Mouse (Mus musculus) heart, postnatal 14 days (tissue): ENCODE data around the gene Arpp21. TPM values are rescaled to one million over a fixed set of nuclear protein-coding genes. Genes with fewer than 3 reads are reported as not detected.

ENCODE experiments used
- DNase-seq, 2 experiments: peaks; one replicate each; pipeline ENCODE4 v3.0.0; 2021 to 2022
- intact Hi-C: fragments of 180-260 bp; cut with DNase I; formaldehyde crosslinking; loops from one replicate; pipeline ENCODE4 v1.15.1; 2025
- total RNA-seq, 2 experiments: library from RNA; stranded (reverse); gene quantifications; 2 replicates each; pipeline ENCODE4 v1.2.3; 2021

Arpp21 gene
- total RNA-seq, 2 experiments from 2014 or later: 3.6 to 9.1 TPM

- no peak for DNase-seq
- intact Hi-C loops: no loop called here
Observed at GRCm38 (mm10) chr9:112119106-112119433, 116.7 kb downstream of the Arpp21 start.

GRCm38 (mm10) chr9:112118411-112119105, 117.2 kb downstream of the Arpp21 start:
- intact Hi-C loops: no loop called here
- peak; percentile 8 to 21 for DNase-seq

- no peak for DNase-seq
- intact Hi-C loops: no loop called here
Observed at GRCm38 (mm10) chr9:112117632-112118410, 117.9 kb downstream of the Arpp21 start.

GRCm38 (mm10) chr9:112111610-112112009, 124.1 kb downstream of the Arpp21 start:
- intact Hi-C loops: no loop called here
- DNase-seq: no peak

GRCm38 (mm10) chr9:112102852-112103192, 132.9 kb downstream of the Arpp21 start:
- intact Hi-C loops: no loop called here
- DNase-seq: no peak

GRCm38 (mm10) chr9:112102155-112102851, 133.4 kb downstream of the Arpp21 start:
- intact Hi-C loops: no loop called here
- peak; percentile 11 to 34 for DNase-seq

- no peak for DNase-seq
- intact Hi-C loops: no loop called here
Observed at GRCm38 (mm10) chr9:112100841-112101595, 134.7 kb downstream of the Arpp21 start.

GRCm38 (mm10) chr9:112098267-112098666, 137.5 kb downstream of the Arpp21 start:
- intact Hi-C loops: no loop called here
- DNase-seq: no peak

GRCm38 (mm10) chr9:112095708-112096107, 140.0 kb downstream of the Arpp21 start:
- intact Hi-C loops: no loop called here
- DNase-seq: no peak

GRCm38 (mm10) chr9:112095198-112095597, 140.5 kb downstream of the Arpp21 start:
- intact Hi-C loops: no loop called here
- no peak for DNase-seq

- no peak for DNase-seq
Observed at GRCm38 (mm10) chr9:112078903-112079302, 156.8 kb downstream of the Arpp21 start.

GRCm38 (mm10) chr9:112078453-112078852, 157.3 kb downstream of the Arpp21 start:
- intact Hi-C loops: no loop called here
- no peak for DNase-seq

More at GRCm38 (mm10) chr9:112078903-112079302, 156.8 kb downstream of the Arpp21 start:
- intact Hi-C loops: no loop called here

GRCm38 (mm10) chr9:112075273-112075672, 160.5 kb downstream of the Arpp21 start:
- intact Hi-C loops: no loop called here

GRCm38 (mm10) chr9:112074872-112075271, 160.9 kb downstream of the Arpp21 start:
- DNase-seq: no peak
- intact Hi-C loops: no loop called here

More at GRCm38 (mm10) chr9:112075273-112075672, 160.5 kb downstream of the Arpp21 start:
- no peak for DNase-seq

GRCm38 (mm10) chr9:112071368-112071767, 164.4 kb downstream of the Arpp21 start:
- peak; percentile 4 to 19 for DNase-seq
- intact Hi-C loops: no loop called here

GRCm38 (mm10) chr9:112070961-112071360, 164.8 kb downstream of the Arpp21 start:
- DNase-seq: peak in 1 of 2 experiments; percentile 7
- intact Hi-C loops: no loop called here

- DNase-seq: no peak
- intact Hi-C loops: no loop called here
Observed at GRCm38 (mm10) chr9:112068250-112068649, 167.5 kb downstream of the Arpp21 start.

GRCm38 (mm10) chr9:112060696-112061425, 174.9 kb downstream of the Arpp21 start:
- no peak for DNase-seq
- intact Hi-C loops: no loop called here

- DNase-seq: no peak
- intact Hi-C loops: no loop called here
Observed at GRCm38 (mm10) chr9:112054807-112055381, 180.8 kb downstream of the Arpp21 start.
